Mouse (Mus musculus) retina, adult 2 months (tissue): ENCODE data around the gene Ppil1.
A peak's percentile ranks its signal among the peaks of the same experiment; 100 is the strongest.
"Not testable (repeated sequence)": the region's sequence is repeated elsewhere in the genome, so short reads cannot be mapped to it uniquely, and the experiment has no call there.

Experiments
- DNase-seq: peaks from one replicate; pipeline ENCODE4 v3.0.0-alpha.2; 2012; ENCODE audit warnings: low read depth, low spot score

The Ppil1 gene

DNA sequence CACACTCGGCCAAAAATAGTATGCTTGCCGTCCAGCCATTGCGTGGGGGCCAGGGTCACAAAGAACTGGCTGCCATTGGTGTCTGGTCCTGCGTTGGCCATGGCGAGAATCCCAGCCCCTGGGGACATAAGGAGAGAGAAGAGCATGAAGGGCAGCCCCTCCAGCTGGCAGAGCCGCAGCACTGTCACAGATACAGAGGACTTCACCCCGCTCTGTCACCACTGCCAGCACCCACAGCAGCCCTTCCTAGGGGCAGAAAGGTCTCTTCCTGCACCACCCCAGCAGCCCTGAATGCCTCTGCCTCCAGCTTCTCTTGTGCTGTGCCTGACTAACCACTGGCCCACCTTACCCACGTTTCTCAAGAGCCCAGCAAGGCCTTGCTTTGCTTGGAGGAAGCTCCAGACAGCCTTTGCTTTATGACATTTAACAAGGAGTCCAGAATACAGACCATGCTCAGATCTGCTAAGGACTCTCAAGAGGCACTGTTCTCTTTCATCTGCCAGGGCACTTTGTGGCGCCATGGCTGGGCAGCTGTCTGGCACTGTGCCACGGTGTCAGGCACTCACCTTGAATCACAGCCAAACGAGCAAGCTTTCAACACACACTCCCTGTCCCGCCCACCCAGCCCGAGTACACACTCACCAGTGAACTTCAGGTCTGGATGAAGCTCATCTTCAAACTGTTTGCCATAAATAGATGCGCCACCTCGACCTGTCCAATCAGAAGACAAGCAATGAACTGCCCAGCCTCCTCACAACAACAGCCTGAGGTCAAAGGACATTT lies 12.2 kb downstream of the Ppil1 start:
- DNase-seq, result no peak

DNA sequence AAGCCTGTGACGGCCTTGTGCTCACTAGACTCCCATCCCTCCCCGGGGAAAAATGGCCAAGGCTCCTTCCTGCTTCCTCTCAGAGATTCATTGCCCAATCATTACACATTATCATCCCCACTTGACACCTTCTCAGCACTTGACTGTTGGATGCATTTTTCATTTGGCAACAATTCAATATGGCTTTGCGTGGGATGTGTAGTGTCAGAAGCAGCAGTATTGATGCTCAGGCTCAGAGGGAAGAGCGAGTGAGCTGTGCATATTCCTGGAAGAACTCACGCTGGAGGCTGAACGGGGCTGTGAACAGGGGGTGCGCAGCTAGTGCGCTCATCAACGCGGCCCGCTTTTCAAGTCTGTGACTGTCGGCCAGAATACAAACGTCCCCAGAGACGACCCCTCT lies 13.0 kb downstream of the Ppil1 start:
- not testable (repeated sequence) for DNase-seq

DNA sequence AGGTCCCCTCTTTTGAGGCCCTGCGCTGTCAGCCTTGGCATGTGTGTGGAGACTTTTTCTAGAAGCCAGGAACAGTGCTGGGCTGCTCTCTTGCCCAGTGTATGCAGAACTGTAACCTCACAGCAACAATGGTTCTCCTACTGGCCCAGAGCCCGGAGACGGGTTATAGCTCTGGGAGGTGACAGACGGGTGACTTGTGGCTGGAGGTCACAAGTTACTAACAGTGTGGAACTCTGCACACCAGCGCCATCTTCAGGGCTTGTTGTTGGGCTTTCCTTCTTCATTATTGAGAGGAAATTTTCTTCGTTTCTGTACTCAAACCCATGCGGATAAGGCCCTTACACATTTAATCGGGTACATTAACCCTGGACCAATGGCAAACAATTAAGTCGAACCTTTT lies 14.5 kb downstream of the Ppil1 start:
- no peak for DNase-seq

DNA sequence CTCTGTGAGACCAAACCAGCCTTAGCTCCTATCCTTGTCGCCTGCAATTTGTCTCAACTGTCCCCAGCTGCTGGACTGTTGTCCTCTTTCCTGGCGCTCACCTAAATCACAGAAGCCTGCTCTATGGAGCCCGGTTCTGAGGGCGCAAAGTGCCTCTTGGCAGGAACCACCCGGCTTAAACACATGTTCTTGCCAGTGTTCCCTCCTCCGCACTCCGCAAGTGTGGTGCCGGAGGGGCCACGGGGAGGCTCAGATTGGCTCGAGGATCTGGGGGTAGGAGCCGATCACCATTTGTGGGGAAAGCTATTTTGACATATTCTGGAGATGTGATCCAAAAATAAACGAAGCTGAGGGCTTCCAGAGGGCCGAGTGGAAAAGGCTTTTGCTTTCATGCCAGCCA lies 16.1 kb downstream of the Ppil1 start:
- no peak for DNase-seq

GRCm38 (mm10) chr17:29246602-29247001 lies 17.4 kb downstream of the Ppil1 start:
- DNase-seq, result peak; percentile 74

DNA sequence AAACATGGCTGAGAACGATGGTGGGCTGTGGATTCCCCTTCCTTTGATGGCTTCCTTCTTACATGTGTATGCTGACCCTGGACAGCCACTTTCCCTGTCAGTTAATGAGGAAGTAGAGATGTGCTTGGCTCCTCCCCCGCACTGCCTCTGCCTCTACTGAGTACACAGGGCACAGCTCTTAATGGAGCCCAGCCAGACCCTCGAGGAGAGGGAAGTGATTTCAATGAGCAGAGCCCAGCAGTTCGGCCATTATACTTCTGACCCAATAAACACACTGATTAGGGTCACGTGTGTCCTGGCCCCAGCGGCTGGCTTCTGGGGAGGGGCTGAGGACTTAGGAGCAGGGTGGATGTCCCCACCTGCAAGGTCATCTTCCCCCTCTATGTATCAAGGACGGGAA lies 18.3 kb downstream of the Ppil1 start:
- no peak for DNase-seq

DNA sequence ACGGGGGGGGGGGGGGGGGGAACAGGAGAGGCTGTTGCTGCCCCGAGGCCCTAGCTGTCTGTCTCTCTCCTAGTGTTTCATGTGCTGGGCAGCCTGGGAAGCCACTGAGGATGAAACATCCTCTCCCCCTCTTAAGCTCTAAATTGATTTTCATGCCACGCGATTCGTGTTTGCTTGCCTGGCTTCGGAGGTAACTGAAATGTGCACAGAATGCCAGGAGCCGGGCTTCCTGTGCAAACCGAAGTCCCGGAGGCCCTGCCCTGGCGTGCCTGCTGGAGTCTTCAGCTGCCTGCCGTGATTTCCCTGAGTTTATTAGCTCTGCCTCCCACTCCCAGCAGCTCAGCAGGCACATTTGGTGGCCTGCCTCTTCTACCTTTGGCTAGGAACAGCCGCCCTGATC lies 19.1 kb downstream of the Ppil1 start:
- DNase-seq, result no peak

GRCm38 (mm10) chr17:29238421-29238945 lies 25.5 kb downstream of the Ppil1 start:
- no peak for DNase-seq

DNA sequence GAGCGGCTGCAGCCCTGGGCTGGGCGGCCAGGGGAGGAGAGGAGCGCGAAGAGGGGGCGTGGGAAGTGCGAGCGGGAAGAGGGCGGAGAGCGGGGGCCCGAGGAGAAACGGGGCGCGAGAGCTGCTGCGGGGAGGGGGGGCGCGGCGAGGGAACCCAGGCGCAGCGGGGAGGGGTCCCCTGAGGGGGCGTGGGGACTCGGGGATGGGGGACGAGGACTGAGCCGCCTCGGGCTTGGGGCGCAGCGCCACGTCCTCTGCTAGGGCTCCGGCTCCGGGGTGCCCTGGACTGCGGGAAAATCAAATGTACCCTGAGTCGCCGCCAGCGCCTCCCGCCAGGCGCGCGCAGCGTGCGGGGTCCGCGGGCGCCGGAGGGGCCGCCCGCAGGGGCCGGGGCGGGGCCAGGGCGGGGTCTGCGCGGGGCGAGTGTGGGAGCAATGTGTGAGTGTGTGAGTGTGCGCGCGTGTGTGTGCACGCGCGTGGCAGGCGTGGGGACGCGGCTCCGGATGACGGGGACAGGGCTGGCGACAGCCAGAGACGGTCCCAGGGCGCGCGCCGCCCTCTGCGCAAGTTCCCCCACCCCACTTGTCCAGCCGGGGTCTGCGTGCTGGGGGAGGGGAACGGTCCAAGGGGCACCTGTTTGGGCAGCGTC lies 26.1 kb downstream of the Ppil1 start, which contains the start of gene Cpne5:
TSS of gene Cpne5 (minus strand) at position 396 of the 649 bp plus-strand sequence.
- DNase-seq, result no peak

GRCm38 (mm10) chr17:29237267-29237771 lies 26.7 kb downstream of the Ppil1 start:
- DNase-seq, result no peak

DNA sequence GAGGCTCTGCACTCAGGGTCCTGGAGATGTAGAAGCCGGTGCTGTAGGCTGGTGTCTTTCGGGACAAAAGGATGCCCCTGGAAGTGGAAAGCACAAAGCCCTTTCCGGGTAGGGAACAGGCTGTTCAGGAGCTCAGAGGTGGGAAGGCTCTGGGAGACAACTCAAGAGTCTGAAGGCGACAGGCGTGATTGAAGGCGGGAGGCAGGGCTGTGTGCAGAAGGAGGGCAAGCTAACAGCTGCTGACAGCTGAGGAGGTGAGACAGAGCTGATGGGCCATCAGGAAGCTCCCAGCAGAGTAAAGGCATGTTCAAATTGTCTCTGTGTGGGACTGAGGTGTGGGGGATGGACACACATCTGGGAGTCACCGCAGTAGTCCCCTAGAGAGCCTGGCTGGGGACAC lies 27.9 kb downstream of the Ppil1 start:
- no peak for DNase-seq

DNA sequence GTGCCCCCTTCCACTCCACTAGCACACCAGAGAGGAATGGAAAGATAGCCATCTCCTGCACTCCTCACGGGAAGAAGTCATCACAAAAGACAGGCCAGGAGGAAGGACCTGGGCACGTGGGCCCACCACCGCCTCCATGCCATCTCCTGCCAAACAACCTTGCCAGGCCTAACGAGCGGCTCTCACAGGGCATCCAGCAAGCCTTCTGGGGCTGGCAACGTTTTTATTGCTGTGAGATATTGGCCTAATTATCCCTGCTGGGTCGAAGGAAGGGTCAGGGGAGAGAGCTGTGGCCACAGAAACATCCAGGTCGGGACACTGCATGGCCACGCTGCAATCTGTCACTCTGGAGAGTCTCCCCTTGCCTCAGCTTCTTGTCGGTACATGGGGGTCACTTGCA lies 32.9 kb downstream of the Ppil1 start:
- no peak for DNase-seq

DNA sequence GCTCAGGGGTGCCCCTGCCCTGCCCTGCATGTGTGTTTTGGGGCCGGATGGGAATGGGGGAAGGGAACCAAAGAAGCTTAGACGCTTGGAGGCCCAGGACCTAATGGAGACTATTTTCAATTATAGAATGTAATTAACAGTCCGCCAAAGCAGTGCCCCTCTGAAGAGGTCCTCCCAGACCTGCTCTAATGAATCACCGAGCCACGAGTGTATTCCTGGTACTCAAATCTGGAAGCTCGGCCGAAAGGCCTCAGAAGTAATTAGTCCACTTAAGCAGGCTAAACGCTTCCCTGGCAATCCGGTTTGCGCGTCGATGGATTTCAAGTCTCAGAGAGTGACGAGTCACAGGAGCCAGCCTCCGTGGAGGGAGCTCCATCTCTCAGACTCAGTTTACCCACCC lies 43.4 kb downstream of the Ppil1 start:
- DNase-seq, result peak; percentile 18

GRCm38 (mm10) chr17:29218017-29218416 lies 46.0 kb downstream of the Ppil1 start:
- no peak for DNase-seq

DNA sequence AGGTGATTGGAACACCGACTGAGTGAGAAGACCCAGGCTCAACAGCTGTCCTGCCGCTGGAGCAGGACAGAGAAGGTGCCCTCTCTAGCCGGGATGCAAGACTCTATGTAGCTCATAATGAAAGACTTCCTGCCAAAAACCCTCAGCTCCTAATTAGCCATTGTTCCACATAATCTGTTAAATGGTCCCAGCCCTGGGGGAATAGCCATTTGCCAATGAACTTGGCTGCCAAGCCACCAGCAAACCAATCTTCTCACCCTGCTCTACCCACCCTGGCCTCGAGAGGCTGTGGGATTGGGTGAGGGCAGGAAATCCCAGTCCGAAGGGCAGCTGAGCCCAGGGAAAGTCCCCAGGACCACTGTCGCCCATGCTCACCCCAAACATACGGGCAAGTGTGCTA lies 47.9 kb downstream of the Ppil1 start:
- DNase-seq, result no peak

DNA sequence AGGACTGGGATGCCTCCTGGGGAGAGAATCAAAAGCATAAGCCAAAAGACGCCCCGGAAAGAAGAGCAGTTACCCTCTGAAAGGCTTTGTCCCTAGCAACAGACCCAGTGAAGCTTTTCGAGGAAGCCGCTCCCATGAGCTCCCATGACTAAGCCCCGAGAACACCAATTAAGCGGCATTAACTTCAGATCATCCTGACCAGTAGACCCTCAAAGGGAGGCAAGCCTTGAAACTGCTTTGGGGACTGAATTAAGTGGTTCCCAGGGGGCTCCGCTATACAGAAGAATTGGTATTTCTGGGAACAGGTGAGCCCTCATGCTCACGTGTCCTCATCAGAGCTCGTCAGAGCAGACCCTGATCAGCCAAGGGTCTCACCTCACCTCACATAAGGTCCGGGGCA lies 49.3 kb downstream of the Ppil1 start:
- DNase-seq, result no peak

DNA sequence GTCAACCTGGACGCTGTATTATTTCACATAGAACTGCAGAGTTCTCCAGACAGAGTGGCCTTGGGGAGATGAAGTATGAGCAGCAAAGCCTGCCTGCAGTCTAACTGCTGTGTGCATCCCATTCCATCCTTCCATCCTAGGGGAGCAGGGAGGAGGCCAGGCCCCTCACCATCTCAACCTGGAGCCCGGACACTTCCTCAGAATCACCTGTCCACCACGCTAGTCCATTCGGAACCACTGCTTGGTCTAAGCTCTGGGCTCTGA lies 49.9 kb downstream of the Ppil1 start:
- DNase-seq, result no peak

DNA sequence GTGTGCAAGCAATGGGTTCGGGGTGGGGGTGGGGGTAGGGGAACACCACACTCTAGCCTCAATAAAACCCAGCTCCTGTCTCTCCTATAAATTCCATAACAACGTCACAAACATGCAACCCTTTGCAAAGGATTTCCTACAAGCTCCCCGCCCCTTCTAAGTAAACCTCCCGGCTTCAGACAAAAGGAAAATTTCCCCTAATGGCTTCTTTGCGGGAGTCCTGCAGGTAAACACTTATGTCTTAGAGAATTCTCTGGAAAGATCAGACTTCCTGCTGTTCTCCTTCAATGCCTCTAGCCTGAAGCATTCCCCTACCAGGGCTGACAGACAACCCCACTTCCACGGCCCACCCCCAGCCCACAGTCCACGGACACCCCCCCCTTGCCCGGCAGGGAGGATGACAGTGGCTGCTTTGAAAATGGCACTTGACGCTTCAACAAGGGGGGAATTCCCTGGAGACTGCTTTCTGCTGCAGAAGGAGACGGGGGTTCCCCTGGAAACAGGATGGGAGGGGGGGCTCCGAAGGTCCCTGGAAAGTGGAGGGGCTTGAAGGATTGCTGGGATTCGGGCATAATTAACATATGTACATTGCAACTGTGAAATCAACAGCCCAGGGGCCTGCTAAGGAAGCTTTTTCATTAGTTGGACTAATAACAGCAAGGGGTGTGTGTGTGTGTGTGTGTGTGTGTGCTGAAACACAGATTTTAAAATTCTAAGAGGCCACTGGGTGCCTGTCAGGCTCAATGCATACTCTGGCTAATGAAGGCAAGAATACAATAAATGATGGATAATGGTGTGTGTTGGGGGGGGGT lies 50.4 kb downstream of the Ppil1 start:
- no peak for DNase-seq

DNA sequence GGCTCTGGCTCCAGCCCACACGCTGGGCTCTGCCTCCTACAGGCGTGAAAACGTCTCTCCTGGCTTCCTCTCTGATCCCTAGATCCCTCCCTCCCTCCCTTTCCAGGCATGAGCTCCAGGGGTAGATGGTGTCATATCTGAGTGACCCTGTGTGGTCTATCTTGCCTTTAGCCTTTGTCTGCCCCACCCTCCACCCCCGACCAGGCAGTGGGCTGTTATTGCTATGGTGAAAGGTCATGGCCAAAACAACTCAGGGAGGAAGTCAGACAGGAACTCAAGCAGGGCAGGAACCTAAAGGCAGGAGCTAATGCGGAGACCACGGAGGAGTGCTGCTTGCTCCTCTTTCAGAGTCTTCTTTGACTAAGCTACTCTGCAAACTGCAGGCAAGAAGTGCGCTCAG lies 52.1 kb downstream of the Ppil1 start:
- no peak for DNase-seq

- no peak for DNase-seq
Observed at GRCm38 (mm10) chr17:29210037-29210436, 53.9 kb downstream of the Ppil1 start.

GRCm38 (mm10) chr17:29206052-29206451 lies 57.9 kb downstream of the Ppil1 start:
- no peak for DNase-seq

GRCm38 (mm10) chr17:29202604-29203003 lies 61.4 kb downstream of the Ppil1 start:
- no peak for DNase-seq
